Mouse (Mus musculus): ENCODE data around the gene Drap1. TPM values are rescaled to one million over a fixed set of nuclear protein-coding genes. Genes with fewer than 3 reads are reported as not detected.
"Not testable (repeated sequence)": the region's sequence is repeated elsewhere in the genome, so short reads cannot be mapped to it uniquely, and the experiment has no call there.

The Drap1 gene
- total RNA-seq, 1 experiment from 2014 or later: 125 TPM

- ATAC-seq (replicated peaks; ENCODE audit: low read depth, poor library complexity, severe bottlenecking): no peak
Measured at GRCm38 (mm10) chr19:5422895-5423443, 1.8 kb downstream of the Drap1 start.

GRCm38 (mm10) chr19:5422267-5422666 lies 2.5 kb downstream of the Drap1 start:
- ATAC-seq (replicated peaks; ENCODE audit: low read depth, poor library complexity, severe bottlenecking): no peak

- no peak for ATAC-seq (replicated peaks; ENCODE audit: low read depth, poor library complexity, severe bottlenecking)
Measured at GRCm38 (mm10) chr19:5421784-5422183, 3.0 kb downstream of the Drap1 start.

- ATAC-seq (replicated peaks; ENCODE audit: low read depth, poor library complexity, severe bottlenecking): no peak
Measured at GRCm38 (mm10) chr19:5420579-5420978, 4.2 kb downstream of the Drap1 start.

DNA sequence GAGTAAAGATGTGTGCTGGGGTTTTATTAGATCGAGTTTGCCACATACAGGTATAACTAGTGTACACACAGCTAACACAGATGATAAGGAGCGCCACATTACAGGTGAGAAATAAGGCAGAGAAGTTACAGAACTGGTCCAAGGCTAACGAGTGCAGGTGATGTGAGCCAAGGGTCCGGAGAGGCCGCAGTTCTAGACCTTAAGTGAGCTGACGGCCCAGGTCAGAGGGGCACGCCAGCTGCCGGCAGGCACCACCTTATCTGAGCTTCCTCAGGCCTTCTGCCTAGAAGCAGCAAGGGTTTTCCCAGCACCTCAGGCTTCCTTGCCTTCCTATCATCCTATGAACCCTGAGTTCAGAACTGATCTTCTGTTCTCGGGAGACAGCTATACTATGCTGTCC lies 5.1 kb downstream of the Drap1 start:
- no peak for ATAC-seq (replicated peaks; ENCODE audit: low read depth, poor library complexity, severe bottlenecking)

DNA sequence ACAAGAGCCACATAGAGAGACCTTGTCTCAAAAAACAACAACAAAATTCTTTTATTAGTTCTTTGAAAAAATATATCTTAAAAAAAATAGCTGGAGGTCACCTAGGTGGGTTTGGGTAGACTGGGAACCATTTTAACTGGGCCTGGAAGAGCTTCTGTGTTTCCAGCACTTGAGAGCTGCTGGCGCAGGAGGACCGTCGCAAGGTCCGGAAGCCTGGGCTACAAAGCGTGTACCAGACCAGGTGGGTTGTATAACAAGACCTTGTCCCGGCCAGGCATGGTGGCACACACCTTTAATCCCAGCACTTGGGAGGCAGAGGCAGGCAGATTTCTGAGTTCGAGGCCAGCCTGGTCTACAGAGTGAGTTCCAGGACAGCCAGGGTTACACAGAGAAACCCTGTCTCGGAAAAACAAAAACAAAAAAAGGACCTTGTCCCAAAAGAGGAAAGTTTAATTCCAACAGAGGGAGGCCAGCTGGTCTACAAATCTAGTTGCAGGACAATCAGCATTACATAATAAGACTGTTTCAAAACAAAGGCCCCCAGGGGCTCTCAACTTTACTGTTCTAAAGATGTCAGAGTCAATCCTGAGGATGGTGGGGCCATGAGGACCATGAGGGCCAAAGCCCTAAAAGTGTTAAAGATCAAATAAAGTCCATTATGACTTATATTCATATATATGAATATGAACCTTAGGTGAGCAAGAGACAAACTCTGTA lies 5.9 kb downstream of the Drap1 start:
- ATAC-seq (replicated peaks; ENCODE audit: low read depth, poor library complexity, severe bottlenecking): no peak

GRCm38 (mm10) chr19:5414534-5414957 lies 10.2 kb downstream of the Drap1 start:
- ATAC-seq (replicated peaks; ENCODE audit: low read depth, poor library complexity, severe bottlenecking): no peak

DNA sequence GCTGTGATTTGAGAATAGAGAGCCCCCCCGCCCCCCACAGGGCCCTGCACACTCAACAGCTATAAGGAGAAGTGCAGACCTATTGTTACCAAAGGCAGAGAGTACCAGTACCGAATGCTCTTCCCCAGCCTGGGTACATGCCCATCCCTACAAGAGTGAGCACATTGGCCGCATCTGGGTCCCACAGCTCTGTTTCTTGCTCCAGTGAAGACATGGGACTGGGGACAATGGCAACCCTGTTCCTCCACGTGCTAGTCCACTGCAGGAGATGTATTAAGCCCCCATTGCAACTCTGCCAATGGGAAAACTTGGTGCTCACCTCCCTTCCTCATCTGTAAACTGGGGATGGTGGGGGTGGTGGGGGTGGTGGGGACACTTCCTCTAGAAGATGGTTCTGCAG lies 10.9 kb downstream of the Drap1 start:
- no peak for ATAC-seq (replicated peaks; ENCODE audit: low read depth, poor library complexity, severe bottlenecking)

GRCm38 (mm10) chr19:5411961-5412360 lies 12.8 kb downstream of the Drap1 start:
- ATAC-seq (replicated peaks; ENCODE audit: low read depth, poor library complexity, severe bottlenecking): no peak

- no peak for ATAC-seq (replicated peaks; ENCODE audit: low read depth, poor library complexity, severe bottlenecking)
Measured at GRCm38 (mm10) chr19:5410641-5411040, 14.1 kb downstream of the Drap1 start.

GRCm38 (mm10) chr19:5409068-5409467 lies 15.7 kb downstream of the Drap1 start:
- ATAC-seq (replicated peaks; ENCODE audit: low read depth, poor library complexity, severe bottlenecking): no peak

- ATAC-seq (replicated peaks; ENCODE audit: low read depth, poor library complexity, severe bottlenecking): peak; percentile 24; the same call in 1 of the 2 replicates
Measured at GRCm38 (mm10) chr19:5408057-5409001, 16.4 kb downstream of the Drap1 start.

DNA sequence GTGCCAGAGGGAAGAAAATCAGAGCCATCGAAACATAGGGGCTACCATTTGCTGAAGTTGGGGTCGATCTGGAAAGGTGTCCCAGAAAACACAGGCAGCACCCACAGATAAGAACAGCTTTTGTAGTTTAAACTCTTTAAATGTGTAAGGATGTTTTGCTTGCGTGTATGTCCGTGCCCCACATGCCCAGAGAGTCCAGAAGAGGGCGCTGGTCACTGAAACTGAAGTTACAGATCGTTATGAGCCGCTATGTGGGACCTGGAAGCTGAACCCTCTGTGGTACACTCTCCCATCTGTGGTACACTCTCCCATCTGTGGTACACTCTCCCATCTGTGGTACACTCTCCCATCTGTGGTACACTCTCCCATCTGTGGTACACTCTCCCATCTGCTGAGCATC lies 17.6 kb downstream of the Drap1 start:
- ATAC-seq (replicated peaks; ENCODE audit: low read depth, poor library complexity, severe bottlenecking): peak; percentile 81

- peak; percentile 33 for ATAC-seq (replicated peaks; ENCODE audit: low read depth, poor library complexity, severe bottlenecking)
Measured at GRCm38 (mm10) chr19:5406531-5407126, 18.1 kb downstream of the Drap1 start.

- peak; percentile 45 for ATAC-seq (replicated peaks; ENCODE audit: low read depth, poor library complexity, severe bottlenecking)
Measured at GRCm38 (mm10) chr19:5405924-5406323, 18.9 kb downstream of the Drap1 start.

- ATAC-seq (replicated peaks; ENCODE audit: low read depth, poor library complexity, severe bottlenecking): no peak
Measured at GRCm38 (mm10) chr19:5402293-5402692, 22.5 kb downstream of the Drap1 start, which contains the start of gene Tsga10ip. Gene Tsga10ip, minus strand, starts transcription at chr19:5402526.

DNA sequence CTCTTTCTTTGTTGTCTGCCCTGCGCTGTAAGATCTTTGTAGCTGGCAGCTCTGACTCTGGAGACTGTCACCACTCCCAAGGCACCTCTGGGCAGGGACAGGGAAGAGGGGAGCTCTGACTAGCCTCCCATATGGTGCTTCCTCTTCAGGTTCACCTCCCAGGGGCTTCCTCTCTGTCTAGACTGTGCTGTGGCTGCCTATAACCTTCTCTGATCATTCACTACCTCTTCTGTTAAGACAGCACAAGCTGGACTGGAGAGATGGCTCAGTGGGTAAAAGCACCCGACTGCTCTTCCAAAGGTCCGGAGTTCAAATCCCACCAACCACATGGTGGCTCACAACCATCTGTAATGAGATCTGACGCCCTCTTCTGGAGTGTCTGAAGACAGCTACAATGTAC lies 23.7 kb downstream of the Drap1 start:
- ATAC-seq (replicated peaks; ENCODE audit: low read depth, poor library complexity, severe bottlenecking): not testable (repeated sequence)

- ATAC-seq (replicated peaks; ENCODE audit: low read depth, poor library complexity, severe bottlenecking): no peak
Measured at GRCm38 (mm10) chr19:5395371-5395770, 29.4 kb downstream of the Drap1 start.

GRCm38 (mm10) chr19:5394168-5394567 lies 30.6 kb downstream of the Drap1 start:
- no peak for ATAC-seq (replicated peaks; ENCODE audit: low read depth, poor library complexity, severe bottlenecking)

GRCm38 (mm10) chr19:5392892-5393291 lies 31.9 kb downstream of the Drap1 start:
- ATAC-seq (replicated peaks; ENCODE audit: low read depth, poor library complexity, severe bottlenecking): no peak
